Mouse (Mus musculus): ENCODE results near the gene Rmdn3. TPM values are rescaled to one million over a fixed set of nuclear protein-coding genes. Genes with fewer than 3 reads are reported as not detected.

Rmdn3 gene
- total RNA-seq, 2 experiments from 2014 or later, result 16.2 to 18.9 TPM

- no peak for DNase-seq
These were observed 11.0 kb upstream of the Rmdn3 start for GRCm38 (mm10) chr2:119167866-119168256.

DNA sequence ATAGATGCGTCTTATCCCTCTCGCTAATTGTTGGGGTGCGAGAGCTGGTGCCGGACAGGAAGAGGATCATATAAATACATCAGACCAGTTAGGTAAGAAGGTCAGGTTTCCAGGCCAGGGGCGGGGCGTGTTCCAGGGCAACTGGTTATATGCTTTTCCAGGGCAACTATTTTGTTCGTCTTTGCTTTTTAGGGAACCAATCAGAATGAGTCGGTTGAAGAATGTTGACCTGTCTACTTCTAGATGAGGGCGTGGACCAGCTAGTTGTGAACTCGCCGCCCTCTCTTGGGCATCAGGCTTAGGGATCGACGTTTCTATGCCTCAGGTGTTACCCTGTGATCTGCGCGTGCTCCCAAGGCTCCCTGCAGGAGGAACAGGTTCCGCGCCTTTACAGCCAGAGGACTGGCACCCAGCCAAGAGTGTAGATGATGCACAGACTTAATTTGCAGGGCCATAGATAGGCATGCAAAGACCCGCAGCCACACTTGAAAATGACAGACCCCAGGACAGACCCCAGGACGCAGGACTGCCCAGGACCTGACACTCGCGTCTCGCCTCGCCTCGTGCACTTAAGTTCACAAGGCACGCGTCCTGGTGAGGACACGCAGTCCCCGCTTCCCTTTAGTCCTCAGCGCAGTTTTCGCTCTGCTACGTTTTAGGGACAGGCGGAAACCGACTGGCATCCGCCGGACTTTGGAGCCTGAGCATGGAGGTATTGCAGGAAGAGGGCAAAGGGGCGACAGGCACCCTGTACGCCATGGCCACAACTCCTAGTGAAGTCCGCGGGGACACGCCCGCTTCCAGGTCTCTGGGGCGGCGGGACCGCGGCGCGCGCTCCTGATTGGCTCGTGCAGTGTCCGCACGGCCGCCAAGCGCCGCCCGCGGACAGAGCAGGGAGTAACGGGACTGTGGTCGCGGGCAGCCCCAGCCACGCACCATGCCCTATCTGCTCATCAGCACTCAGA lies 10.3 kb upstream of the Rmdn3 start, which contains the start of gene Gchfr:
Gene Gchfr (plus strand): TSS at position 873 of the 965 bp plus-strand sequence.
- peak; percentile 71 for DNase-seq

DNA sequence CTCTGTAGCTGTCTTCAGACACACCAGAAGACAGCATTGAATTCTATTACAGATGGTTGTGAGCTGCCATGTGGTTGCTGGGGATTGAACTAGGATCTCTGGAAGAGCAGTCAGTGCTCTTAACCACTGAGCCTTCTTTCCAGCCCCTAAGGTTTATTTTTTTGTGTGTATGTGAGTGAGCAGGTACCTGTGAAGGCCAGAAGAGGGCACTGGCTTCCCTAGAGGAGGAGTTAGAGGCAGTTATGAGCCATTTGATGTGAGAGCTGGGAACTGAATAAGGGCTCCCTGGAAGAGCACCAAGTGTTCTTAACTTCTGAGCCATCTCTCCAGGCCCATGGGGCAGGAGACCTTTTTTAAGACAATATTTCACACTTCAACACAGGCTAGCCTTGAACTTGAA lies 8.6 kb upstream of the Rmdn3 start:
- no peak for DNase-seq

DNA sequence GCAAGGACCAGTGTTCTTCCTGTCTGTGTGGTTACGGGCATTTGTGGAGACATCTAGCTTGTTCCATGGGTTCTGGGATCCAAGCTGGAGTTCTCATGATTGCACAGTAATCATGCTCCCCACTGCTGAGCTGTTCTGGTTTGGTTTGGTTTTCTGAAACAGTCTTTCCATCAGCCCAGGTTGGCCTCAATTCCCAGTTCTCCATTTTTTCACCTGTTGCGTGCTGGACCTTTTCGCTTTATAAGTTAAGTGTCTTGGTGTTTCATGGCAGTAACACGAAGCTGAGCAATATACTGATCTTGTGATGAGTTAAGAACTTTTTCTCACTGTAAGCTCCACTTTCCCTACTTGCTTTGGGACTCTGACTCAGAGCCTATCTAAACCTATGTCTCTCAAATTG lies 7.2 kb upstream of the Rmdn3 start:
- no peak for DNase-seq

GRCm38 (mm10) chr2:119163135-119163534 lies 6.3 kb upstream of the Rmdn3 start:
- no peak for DNase-seq

- DNase-seq, result peak; percentile 51
These were observed 4.4 kb upstream of the Rmdn3 start for GRCm38 (mm10) chr2:119161247-119161646.

GRCm38 (mm10) chr2:119157836-119158235 lies 1.0 kb upstream of the Rmdn3 start:
- DNase-seq, result no peak

GRCm38 (mm10) chr2:119156081-119156680 lies 653 bp downstream of the Rmdn3 start:
- DNase-seq, result no peak

DNA sequence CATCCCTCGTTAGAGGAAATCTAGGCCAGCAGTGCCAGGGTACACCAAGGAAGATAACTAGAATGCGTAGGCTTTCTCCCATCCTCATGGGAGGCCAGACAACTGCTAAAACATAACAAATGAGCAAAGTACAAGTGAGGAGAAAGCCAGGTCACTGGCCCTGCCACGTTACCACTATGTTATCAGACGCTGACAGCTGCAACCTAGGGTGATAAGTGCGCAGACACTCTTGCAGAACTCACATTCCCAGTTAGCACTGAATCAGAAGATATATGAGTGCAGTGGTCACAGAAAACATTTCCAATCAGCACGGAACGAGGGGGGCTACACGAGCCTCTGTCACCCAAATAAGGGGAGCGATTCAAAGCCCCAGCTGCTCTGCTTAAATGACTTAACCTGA lies 1.4 kb downstream of the Rmdn3 start:
- no peak for DNase-seq

DNA sequence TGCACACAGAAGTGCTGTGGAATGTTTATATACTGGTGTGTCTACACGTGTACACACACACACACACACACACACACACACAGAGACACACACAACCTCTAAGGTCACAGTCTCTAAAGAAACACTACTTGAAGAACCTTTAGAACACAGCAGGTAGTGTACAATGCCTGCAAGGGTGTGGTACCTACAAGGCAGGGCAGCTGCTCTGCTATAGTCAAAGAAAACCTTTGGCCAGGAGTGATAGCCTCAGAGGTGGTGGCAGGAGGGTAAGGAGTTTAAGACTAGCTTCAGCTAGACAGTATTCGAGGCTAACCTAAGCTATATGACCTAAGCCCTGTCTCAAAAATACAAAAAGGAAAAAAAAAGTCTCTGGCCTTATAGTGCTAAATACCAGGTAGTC lies 2.2 kb downstream of the Rmdn3 start:
- no peak for DNase-seq

DNA sequence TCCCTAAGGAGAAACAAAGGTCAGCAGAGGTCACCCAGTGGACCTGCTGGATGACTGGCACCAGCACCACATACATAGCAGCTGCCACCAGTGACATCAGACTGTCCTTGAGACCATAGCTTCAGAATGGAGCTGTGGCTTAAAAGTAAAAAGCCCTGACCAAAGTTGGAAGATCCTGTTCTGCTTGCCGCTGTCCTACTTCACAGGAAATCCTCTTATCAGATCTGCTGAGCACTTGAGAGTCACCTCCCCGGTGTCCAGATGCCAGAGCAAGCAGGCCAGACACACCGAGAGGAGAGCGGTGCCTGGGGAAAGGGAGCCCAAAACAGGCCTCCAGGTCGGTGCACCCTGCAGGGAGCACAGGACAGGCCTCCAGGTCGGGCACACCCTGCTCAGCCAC lies 4.6 kb downstream of the Rmdn3 start:
- no peak for DNase-seq

DNA sequence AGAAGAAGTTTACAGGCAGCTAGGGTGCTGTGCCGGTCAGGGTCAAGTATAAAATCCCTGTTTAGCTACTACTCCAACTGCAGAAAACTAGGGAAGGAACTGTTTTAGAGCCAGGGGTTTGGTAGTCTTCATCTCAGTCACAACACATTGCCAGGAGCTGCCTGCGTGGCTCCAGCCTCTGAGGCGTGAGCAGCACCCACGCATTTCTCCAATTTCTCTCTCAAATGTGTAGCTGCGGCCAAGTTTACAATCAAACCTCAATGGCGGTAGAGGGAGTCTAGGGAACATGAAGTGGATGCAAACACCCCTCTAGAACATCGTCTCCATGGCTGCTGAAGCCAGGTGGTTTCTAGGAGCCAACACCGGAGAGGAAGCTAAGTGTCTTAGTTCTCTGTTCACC lies 9.1 kb downstream of the Rmdn3 start:
- DNase-seq, result no peak

DNA sequence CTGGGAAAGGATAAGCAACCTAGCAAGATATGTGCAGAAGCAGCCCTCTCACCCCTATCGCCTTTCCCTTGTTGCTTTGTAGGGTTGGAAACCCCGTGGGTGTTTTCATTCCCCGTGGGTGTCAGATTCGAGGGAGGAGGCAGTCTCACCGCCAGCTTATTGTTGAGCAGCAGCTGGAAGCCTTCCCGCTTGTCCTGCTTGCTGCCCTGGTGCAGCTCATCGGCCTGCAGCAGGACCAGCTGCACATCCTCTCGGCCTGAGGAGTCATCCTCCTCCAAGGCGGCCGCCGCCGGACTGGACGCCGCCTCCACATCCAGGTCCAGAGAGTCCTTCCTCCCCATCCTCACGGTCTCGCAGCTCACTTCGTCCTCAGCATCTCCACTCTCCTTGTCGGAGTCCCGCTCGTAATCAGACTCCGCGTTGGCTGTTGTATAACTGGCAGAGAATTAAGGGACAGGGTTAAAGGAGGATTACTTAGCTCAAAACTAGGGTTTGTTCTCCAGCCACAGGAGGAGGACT lies 9.6 kb downstream of the Rmdn3 start:
- DNase-seq, result peak; percentile 49

DNA sequence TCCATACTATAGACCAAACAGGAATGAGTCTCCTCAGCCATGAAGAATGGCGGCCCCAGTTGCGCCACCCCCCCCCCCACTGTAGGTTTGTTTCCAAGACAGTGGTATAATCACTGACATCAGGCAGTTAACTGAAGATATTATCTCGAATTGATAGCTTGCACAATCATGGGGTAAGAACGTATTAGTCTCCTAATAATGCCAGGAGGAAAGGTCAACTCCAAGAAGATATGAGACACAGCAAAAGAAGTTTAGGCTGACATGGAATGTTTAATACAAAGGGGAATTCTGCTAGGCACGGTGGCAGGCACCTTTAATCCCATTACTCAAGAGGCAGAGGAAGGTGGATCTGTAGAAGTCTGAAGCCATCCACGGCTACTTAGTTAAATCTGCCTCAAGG lies 10.4 kb downstream of the Rmdn3 start:
- no peak for DNase-seq

DNA sequence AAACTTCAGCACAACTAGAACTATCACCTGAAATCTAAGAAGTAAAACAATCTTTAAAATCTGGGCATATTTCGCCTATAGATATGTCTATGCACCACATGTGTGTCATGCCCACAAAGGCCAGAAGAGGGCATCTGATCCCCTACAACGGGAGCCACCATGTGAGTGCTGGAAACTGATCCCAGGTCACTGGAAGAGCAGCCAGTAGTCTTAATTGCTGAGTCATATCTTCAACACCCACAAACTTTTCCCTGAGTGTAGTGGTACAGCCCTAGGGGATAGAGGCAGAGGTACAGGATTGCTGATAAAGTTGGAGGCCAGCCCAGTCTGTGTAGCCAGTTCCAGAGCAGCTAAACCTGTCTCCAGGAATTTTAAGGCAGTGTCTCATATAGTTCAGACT lies 11.6 kb downstream of the Rmdn3 start:
- DNase-seq, result no peak

DNA sequence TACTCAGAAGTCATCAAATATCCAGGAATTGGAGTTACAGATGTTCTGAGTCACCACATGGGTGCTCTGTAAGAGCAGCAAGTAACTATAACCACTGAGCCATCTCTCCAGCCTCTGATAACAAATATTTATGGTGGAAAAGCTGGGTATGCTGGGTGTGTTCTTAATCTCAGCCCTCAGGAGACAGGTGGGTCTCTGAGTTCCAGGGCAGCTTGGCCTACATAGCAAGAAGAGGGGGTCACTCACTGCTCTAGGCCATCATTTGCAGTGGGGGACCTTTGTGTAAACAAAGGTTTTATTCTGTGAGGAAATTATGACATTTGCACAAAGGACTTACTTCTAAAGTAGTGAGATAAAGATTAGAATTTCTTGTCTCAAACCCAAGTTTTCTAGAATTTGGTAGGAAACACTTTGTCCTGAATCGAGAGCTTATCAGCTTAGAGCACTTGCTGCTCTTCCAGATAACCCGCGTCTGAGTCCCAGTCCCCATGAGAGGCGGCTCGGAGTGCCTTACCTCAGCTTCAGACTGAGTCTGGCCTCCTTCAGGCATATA lies 20.4 kb downstream of the Rmdn3 start:
- no peak for DNase-seq

GRCm38 (mm10) chr2:119113121-119113925 lies 43.5 kb downstream of the Rmdn3 start:
- DNase-seq, result no peak

DNA sequence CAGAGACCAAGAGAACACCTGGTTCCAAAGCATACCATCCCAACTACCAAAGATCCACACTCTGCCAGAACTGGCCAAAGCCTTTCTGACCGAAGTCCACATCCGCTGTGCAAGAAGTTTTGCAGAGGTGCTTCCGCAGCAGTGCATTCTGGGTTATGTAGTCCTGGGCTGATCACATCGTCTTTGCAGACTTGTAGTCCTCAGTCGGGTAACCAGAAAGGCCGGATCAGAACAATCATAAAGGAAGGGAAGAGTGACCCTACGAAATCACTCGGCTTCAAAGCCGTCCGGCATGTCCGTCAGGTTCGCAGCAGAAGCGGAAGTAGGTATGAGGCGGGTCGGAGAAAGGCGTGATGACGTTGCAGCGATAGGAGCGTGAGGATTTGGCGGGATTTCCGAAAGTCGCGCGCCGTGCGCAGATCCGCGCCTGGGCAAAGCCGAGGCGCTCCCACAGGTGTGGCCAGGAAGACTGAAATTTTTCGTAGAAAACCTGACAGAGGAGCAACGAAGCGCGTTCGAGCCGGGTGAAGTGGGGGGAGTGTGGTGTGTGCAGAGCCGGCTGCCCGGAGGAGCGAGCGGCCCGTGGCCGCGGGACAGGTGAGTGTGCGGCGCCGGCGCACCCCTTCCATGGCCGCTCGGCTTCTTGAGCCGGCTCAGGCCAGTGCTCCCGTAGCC lies 44.3 kb downstream of the Rmdn3 start, which contains the start of gene Rad51:
Gene Rad51 (plus strand): TSS at position 356 of the 675 bp plus-strand sequence.
- DNase-seq, result peak; percentile 86

- DNase-seq, result no peak
These were observed 45.8 kb downstream of the Rmdn3 start for GRCm38 (mm10) chr2:119111060-119111459.

DNA sequence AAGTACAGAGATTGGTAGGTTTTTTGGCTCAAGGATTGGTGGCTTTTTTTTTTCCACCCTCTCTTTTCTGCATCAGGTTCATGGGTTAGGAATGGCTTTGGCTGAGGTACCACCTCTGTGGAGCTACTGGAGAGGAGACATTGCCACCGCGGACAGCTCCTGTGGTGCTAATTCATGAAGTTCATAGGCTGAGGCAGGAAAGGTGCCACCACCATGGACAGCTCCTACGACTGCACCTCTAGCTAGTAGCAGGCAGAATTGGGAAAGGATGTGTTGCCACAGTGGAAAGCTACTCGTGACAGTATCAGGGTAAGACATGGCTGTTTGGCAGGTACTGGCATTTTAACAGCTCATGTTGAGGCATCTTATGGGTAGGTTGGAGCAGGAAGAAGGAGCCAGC lies 48.3 kb downstream of the Rmdn3 start:
- DNase-seq, result peak; percentile 64

- no peak for DNase-seq
These were observed 50.3 kb downstream of the Rmdn3 start for GRCm38 (mm10) chr2:119106583-119106982.

DNA sequence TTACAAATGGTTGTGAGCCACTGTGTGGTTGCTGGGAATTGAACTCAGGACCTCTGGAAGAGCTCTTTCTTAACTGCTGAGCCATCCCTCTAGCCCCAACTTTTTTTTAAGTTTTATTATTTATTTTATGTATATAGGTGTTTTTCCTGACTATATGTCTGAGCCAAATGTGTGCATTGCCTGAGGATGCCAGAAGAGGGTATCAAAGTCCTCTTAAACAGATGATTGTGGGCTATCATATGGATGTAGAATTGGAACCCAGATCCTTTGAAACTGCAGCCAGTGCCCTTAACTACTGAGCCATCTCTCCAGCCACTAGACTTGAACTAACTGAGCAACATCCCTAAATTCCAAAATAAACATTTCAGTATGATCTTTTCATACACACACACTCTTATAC lies 55.3 kb downstream of the Rmdn3 start:
- no peak for DNase-seq

Data from heart, postnatal 4 days (tissue).